Mouse (Mus musculus): ENCODE data around the gene Snx22. TPM values are rescaled to one million over a fixed set of nuclear protein-coding genes. Genes with fewer than 3 reads are reported as not detected.

Gene Snx22
- polyA plus RNA-seq, 1 experiment from 2014 or later, result 29.6 TPM

- Histone ChIP-seq H3K9ac (peak overlapping the region; percentile 83), H3K27ac (peak overlapping the region; percentile 49), H3K4me2 (peak overlapping the region; percentile 78), H3K9me3 (replicated peaks) (no peaks in the 10 kb centered on the region), H3K27me3 (replicated peaks) (peaks cover 22% of the 10 kb centered on the region), H3K4me3 (peak overlapping the region; percentile 71), H3K36me3 (peaks cover 53% of the 10 kb centered on the region), H3K4me1 (peaks cover 57% of the 10 kb centered on the region)
- ATAC-seq, result no peak
- WGBS (ENCODE audit: insufficient replicate concordance), result 37% methylated on average over 5 of the region's 5 CpGs
These were observed 2.0 kb downstream of the Snx22 start for GRCm38 (mm10) chr9:66067542-66067941.

GRCm38 (mm10) chr9:66066791-66067190, 2.7 kb downstream of the Snx22 start:
- Histone ChIP-seq H3K4me3 (peak overlapping the region; percentile 71; the same call in 1 of the 2 replicates), H3K9ac (no peak overlapping the region), H3K27me3 (replicated peaks) (peaks cover 22% of the 10 kb centered on the region), H3K9me3 (replicated peaks) (no peaks in the 10 kb centered on the region), H3K27ac (peak overlapping the region; percentile 20; the same call in 1 of the 2 replicates), H3K4me1 (peaks cover 62% of the 10 kb centered on the region), H3K4me2 (peak overlapping the region; percentile 78), H3K36me3 (peaks cover 61% of the 10 kb centered on the region)
- 98% methylated on average over 3 of the region's 3 CpGs for WGBS (ENCODE audit: insufficient replicate concordance)
- ATAC-seq, result no peak

DNA sequence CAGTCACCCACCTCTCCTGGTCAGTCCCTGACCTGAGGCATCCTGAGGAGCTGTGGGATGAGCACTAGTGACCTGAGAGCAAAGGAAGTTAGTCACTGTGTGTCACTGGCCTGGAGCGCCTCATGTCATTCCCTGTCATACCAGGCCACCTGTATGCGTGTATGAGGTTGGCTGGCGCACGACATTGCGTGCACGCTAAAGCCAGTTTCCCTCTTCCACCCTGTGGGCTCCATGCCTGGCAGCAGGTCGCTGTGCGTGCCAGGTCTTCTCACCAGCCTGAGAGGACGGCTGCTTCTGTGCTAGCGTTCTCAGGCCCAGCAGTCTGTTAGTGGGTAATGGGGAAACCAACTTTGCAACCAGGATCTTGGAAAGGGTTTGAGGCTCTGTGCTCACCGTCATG, 5.2 kb downstream of the Snx22 start:
- H3K27ac ChIP-seq, result no peak overlapping the region
- WGBS (ENCODE audit: insufficient replicate concordance), result 95% methylated on average over 11 of the region's 11 CpGs
- H3K36me3 ChIP-seq, result peaks cover 66% of the 10 kb centered on the region
- H3K4me3 ChIP-seq, result no peak overlapping the region
- no peak overlapping the region for H3K9ac ChIP-seq
- no peak overlapping the region for H3K4me2 ChIP-seq
- ATAC-seq, result no peak
- no peaks in the 10 kb centered on the region for H3K9me3 ChIP-seq (replicated peaks)
- H3K27me3 ChIP-seq (replicated peaks), result peaks cover 22% of the 10 kb centered on the region
- peaks cover 55% of the 10 kb centered on the region for H3K4me1 ChIP-seq

- ATAC-seq, result no peak
- H3K27ac ChIP-seq, result 0 out of 2 replicates have a peak overlapping the region, but pooled peaks have one; percentile 13
- 86% methylated on average over 3 of the region's 3 CpGs for WGBS (ENCODE audit: insufficient replicate concordance)
- H3K4me1 ChIP-seq, result peaks cover 55% of the 10 kb centered on the region
- no peak overlapping the region for H3K9ac ChIP-seq
- peaks cover 13% of the 10 kb centered on the region for H3K27me3 ChIP-seq (replicated peaks)
- no peak overlapping the region for H3K4me3 ChIP-seq
- no peaks in the 10 kb centered on the region for H3K9me3 ChIP-seq (replicated peaks)
- peaks cover 66% of the 10 kb centered on the region for H3K36me3 ChIP-seq
- no peak overlapping the region for H3K4me2 ChIP-seq
These were observed 6.1 kb downstream of the Snx22 start for GRCm38 (mm10) chr9:66063446-66063845.

GRCm38 (mm10) chr9:66061656-66062055, 7.9 kb downstream of the Snx22 start:
- Histone ChIP-seq H3K27me3 (replicated peaks) (no peaks in the 10 kb centered on the region), H3K27ac (peak overlapping the region; percentile 87), H3K4me3 (peak overlapping the region; percentile 74), H3K36me3 (peaks cover 52% of the 10 kb centered on the region), H3K4me2 (peak overlapping the region; percentile 83), H3K9ac (peak overlapping the region; percentile 89), H3K9me3 (replicated peaks) (no peaks in the 10 kb centered on the region), H3K4me1 (peaks cover 37% of the 10 kb centered on the region)
- no peak for ATAC-seq
- WGBS (ENCODE audit: insufficient replicate concordance), result 90% methylated on average over 3 of the region's 3 CpGs

- no peak for ATAC-seq
- 29% methylated on average over 4 of the region's 4 CpGs for WGBS (ENCODE audit: insufficient replicate concordance)
- H3K9me3 ChIP-seq (replicated peaks), result no peaks in the 10 kb centered on the region
- H3K27me3 ChIP-seq (replicated peaks), result no peaks in the 10 kb centered on the region
- H3K4me3 ChIP-seq, result peak overlapping the region; percentile 74
- peak overlapping the region; percentile 83 for H3K4me2 ChIP-seq
- H3K36me3 ChIP-seq, result peaks cover 46% of the 10 kb centered on the region
- H3K4me1 ChIP-seq, result peaks cover 33% of the 10 kb centered on the region
- H3K27ac ChIP-seq, result peak overlapping the region; percentile 87
- H3K9ac ChIP-seq, result peak overlapping the region; percentile 89
These were observed 8.5 kb downstream of the Snx22 start for GRCm38 (mm10) chr9:66060986-66061385.

- Histone ChIP-seq H3K9ac (peak overlapping the region; percentile 89), H3K27ac (peak overlapping the region; percentile 87), H3K4me3 (peak overlapping the region; percentile 74), H3K4me1 (peaks cover 33% of the 10 kb centered on the region), H3K27me3 (replicated peaks) (no peaks in the 10 kb centered on the region), H3K9me3 (replicated peaks) (no peaks in the 10 kb centered on the region), H3K4me2 (peak overlapping the region; percentile 83), H3K36me3 (peaks cover 39% of the 10 kb centered on the region)
- ATAC-seq, result peak; percentile 56
- under 1% methylated on average over 20 of the region's 20 CpGs for WGBS (ENCODE audit: insufficient replicate concordance)
These were observed 9.2 kb downstream of the Snx22 start for GRCm38 (mm10) chr9:66060308-66060647.

DNA sequence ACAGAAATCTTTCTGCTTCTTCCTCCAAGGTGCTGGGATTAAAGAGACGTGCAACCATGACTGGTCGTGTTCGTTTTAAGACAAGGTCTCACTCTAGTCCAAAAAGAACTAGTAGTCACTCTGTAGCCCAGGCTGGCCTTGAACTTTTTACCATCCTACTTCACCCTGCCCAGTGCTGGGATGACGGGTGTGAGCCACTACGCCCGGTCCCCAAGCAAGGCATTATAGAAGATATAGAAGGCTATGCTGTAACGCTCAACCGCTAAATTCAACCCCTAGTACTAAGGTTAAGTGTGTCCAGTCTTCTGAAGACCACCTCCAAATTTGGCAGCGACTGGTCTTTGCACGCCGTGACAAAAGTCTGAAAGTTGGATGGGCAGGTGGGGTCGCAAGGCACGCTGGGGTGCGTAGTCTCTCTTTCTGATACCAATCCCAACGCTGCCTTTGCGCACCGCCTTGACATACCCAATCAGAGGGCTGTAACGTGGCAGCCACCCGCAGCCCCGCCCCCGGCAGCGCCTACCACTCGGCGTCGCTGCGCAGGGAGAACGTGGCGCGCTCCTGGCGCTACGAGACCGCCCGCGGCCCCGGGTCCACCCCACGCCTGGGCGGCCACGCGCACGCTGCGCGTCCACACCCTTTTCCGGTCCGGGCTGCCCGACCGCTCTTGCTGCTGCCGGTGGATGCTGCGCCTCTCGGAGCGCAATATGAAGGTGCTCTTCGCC, 9.8 kb downstream of the Snx22 start, which contains the start of gene Ppib:
TSS of gene Ppib (plus strand) at position 640 of the 725 bp plus-strand sequence.
- Histone ChIP-seq H3K4me1 (peaks cover 33% of the 10 kb centered on the region), H3K36me3 (peaks cover 34% of the 10 kb centered on the region), H3K9me3 (replicated peaks) (no peaks in the 10 kb centered on the region), H3K27me3 (replicated peaks) (no peaks in the 10 kb centered on the region), H3K27ac (peak within 1 kb of the TSS; percentile 87), H3K4me2 (peak within 1 kb of the TSS; percentile 83), H3K9ac (peak within 1 kb of the TSS; percentile 89), H3K4me3 (peak within 1 kb of the TSS; percentile 74)
- 1% methylated on average over 51 of the region's 51 CpGs for WGBS (ENCODE audit: insufficient replicate concordance)
- ATAC-seq, result peak; percentile 98

DNA sequence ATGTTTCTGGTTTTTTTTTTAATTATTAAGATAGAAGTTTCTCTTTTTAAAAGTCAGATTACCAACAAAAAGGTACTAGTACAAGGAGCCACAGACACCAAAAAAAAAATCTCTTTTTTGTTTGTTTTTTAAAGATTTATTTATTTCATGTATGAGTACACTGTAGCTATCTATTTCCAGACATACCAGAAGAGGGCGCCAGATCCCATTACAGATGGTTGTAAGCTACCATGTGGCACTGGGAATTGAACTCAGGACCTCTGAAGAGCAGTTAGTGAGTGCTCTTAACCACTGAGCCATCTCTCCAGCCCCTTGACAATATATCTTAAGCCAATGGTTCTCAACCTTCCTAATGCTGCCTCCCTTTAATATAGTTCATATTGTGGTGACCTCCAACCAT, 15.9 kb downstream of the Snx22 start:
- no peaks in the 10 kb centered on the region for H3K27me3 ChIP-seq (replicated peaks)
- H3K4me3 ChIP-seq, result no peak overlapping the region
- 0 out of 2 replicates have a peak, but pooled peaks cover 3% of the 10 kb centered on the region for H3K36me3 ChIP-seq
- ATAC-seq, result no peak
- H3K9ac ChIP-seq, result no peak overlapping the region
- H3K4me2 ChIP-seq, result no peak overlapping the region
- H3K9me3 ChIP-seq (replicated peaks), result peaks cover 6% of the 10 kb centered on the region; the same call in 1 of the 2 replicates
- 37% methylated on average over 1 of the region's 1 CpGs for WGBS (ENCODE audit: insufficient replicate concordance)
- H3K4me1 ChIP-seq, result peaks cover 9% of the 10 kb centered on the region
- H3K27ac ChIP-seq, result no peak overlapping the region

- H3K4me2 ChIP-seq, result no peak overlapping the region
- H3K9me3 ChIP-seq (replicated peaks), result peaks cover 6% of the 10 kb centered on the region; the same call in 1 of the 2 replicates
- no peak overlapping the region for H3K4me3 ChIP-seq
- H3K4me1 ChIP-seq, result peaks cover 7% of the 10 kb centered on the region
- no peak overlapping the region for H3K9ac ChIP-seq
- no peak overlapping the region for H3K27ac ChIP-seq
- no peak for ATAC-seq
- no peaks in the 10 kb centered on the region for H3K27me3 ChIP-seq (replicated peaks)
- 71% methylated on average over 1 of the region's 1 CpGs for WGBS (ENCODE audit: insufficient replicate concordance)
- H3K36me3 ChIP-seq, result 0 out of 2 replicates have a peak, but pooled peaks cover 3% of the 10 kb centered on the region
These were observed 16.8 kb downstream of the Snx22 start for GRCm38 (mm10) chr9:66052731-66053130.

GRCm38 (mm10) chr9:66051493-66051892, 18.0 kb downstream of the Snx22 start:
- no peak overlapping the region for H3K27ac ChIP-seq
- no peak overlapping the region for H3K4me2 ChIP-seq
- ATAC-seq, result no peak
- peaks cover 7% of the 10 kb centered on the region for H3K4me1 ChIP-seq
- H3K36me3 ChIP-seq, result 0 out of 2 replicates have a peak, but pooled peaks cover 3% of the 10 kb centered on the region
- no peaks in the 10 kb centered on the region for H3K27me3 ChIP-seq (replicated peaks)
- no peak overlapping the region for H3K4me3 ChIP-seq
- 57% methylated on average over 4 of the region's 4 CpGs for WGBS (ENCODE audit: insufficient replicate concordance)
- peaks cover 6% of the 10 kb centered on the region; the same call in 1 of the 2 replicates for H3K9me3 ChIP-seq (replicated peaks)
- no peak overlapping the region for H3K9ac ChIP-seq

GRCm38 (mm10) chr9:66049931-66050601, 19.5 kb downstream of the Snx22 start:
- peaks cover 6% of the 10 kb centered on the region; the same call in 1 of the 2 replicates for H3K9me3 ChIP-seq (replicated peaks)
- no peak overlapping the region for H3K9ac ChIP-seq
- no peak for ATAC-seq
- no peak overlapping the region for H3K27ac ChIP-seq
- H3K4me3 ChIP-seq, result no peak overlapping the region
- H3K4me1 ChIP-seq, result peaks cover 7% of the 10 kb centered on the region
- 73% methylated on average over 6 of the region's 6 CpGs for WGBS (ENCODE audit: insufficient replicate concordance)
- no peak overlapping the region for H3K4me2 ChIP-seq
- H3K36me3 ChIP-seq, result 0 out of 2 replicates have a peak, but pooled peaks cover 3% of the 10 kb centered on the region
- no peaks in the 10 kb centered on the region for H3K27me3 ChIP-seq (replicated peaks)
